Mouse (Mus musculus) MEL (cell line): ENCODE data around the gene Bad.

Experiments
- CHD2 ChIP-seq: IDR thresholded peaks from 2 replicates; pipeline ENCODE4 v1.6.1; 2011; ENCODE audit warnings: low read length, improper control_type of control experiment
- CTCF ChIP-seq, 3 experiments: IDR thresholded peaks in 2 of 3; conservative IDR thresholded peaks in 1 of 3; 2 replicates each; pipeline ENCODE4 v1.5.1; 2011 to 2012; ENCODE audit warnings: low read length in 3 of 3, low read depth in 2 of 3, mild to moderate bottlenecking in 2 of 3, improper control_type of control experiment in 1 of 3, inconsistent platforms in 1 of 3, mixed read lengths in 1 of 3, moderate library complexity in 1 of 3; ENCODE audit not compliant: control insufficient read depth in 1 of 3, insufficient read depth in 1 of 3, poor library complexity in 1 of 3, severe bottlenecking in 1 of 3
- E2F4 ChIP-seq: IDR thresholded peaks from 2 replicates; pipeline ENCODE4 v1.6.1; 2011; ENCODE audit warnings: low read depth, low read length, improper control_type of control experiment, borderline replicate concordance
- ELF1 ChIP-seq: IDR thresholded peaks from 2 replicates; pipeline ENCODE4 v1.6.1; 2014; ENCODE audit warnings: low read depth, mild to moderate bottlenecking, inconsistent platforms, low read length, improper control_type of control experiment, moderate library complexity
- EP300 ChIP-seq, 2 experiments: IDR thresholded peaks; 2 replicates each; pipeline ENCODE4 v1.6.1; 2011; ENCODE audit warnings: improper control_type of control experiment in 2 of 2, low read length in 2 of 2, low read depth in 1 of 2, mild to moderate bottlenecking in 1 of 2
- GATA1 ChIP-seq: IDR thresholded peaks from 2 replicates; pipeline ENCODE4 v1.6.1; 2011; ENCODE audit warnings: low read depth, low read length, improper control_type of control experiment
- HCFC1 ChIP-seq: IDR thresholded peaks from 2 replicates; pipeline ENCODE4 v1.6.1; 2012; ENCODE audit warnings: low read depth, mild to moderate bottlenecking, inconsistent platforms, low read length, improper control_type of control experiment, moderate library complexity
- MEF2A ChIP-seq: IDR thresholded peaks from 2 replicates; pipeline ENCODE4 v1.6.1; 2014; ENCODE audit warnings: low read depth, mild to moderate bottlenecking, inconsistent platforms, low read length, improper control_type of control experiment; ENCODE audit not compliant: poor library complexity, insufficient replicate concordance, severe bottlenecking; ENCODE audit errors: extremely low read depth
- MXI1 ChIP-seq: IDR thresholded peaks from 2 replicates; pipeline ENCODE4 v1.6.1; 2011; ENCODE audit warnings: mild to moderate bottlenecking, low read depth, low read length, improper control_type of control experiment
- MYC ChIP-seq: IDR thresholded peaks from 2 replicates; pipeline ENCODE4 v1.6.1; 2011; ENCODE audit warnings: low read depth, mild to moderate bottlenecking, low read length, improper control_type of control experiment, moderate library complexity
- USF1 ChIP-seq: IDR thresholded peaks from 2 replicates; pipeline ENCODE4 v1.6.1; 2014; ENCODE audit warnings: low read depth, mild to moderate bottlenecking, inconsistent platforms, low read length, improper control_type of control experiment, moderate library complexity
- ZKSCAN1 ChIP-seq: IDR thresholded peaks from 2 replicates; pipeline ENCODE4 v1.6.1; 2012; ENCODE audit warnings: low read depth, mild to moderate bottlenecking, inconsistent platforms, low read length, improper control_type of control experiment, moderate library complexity

DNA sequence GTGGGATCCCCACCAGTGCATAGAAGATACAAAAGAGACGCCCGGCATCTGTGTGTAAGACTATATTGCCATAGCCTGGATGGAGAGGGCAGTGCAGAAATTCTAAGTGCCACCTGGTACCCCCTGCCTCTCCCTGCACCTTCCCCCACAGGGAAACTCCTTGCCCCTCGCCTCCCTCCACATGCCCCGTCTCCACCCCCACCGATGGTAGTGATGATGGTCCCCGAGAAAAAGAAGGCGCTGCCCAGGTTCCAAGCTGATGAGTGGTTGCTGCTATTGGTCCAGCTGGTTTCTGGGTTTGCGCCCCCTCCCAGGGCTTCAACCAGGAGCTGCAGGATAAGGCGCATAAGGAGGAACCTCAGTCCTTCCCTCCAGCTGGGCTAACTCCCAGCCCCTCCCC is 13.6 kb upstream of the Bad start:
- TF ChIP-seq ZKSCAN1, result no peak
- no peak for TF ChIP-seq EP300 (IDR thresholded peaks at IDR 0.05; ENCODE audit: low read depth in 1 of 2, low read length in 2 of 2)
- no peak for TF ChIP-seq CTCF (IDR thresholded peaks at IDR 0.05 in 2 of 3, conservative IDR thresholded peaks at IDR 0.05 in 1 of 3; ENCODE audit: control insufficient read depth in 1 of 3, insufficient read depth in 1 of 3, low read depth in 2 of 3, low read length in 3 of 3, poor library complexity in 1 of 3, severe bottlenecking in 1 of 3)
- no peak for TF ChIP-seq MXI1
- no peak for TF ChIP-seq E2F4
- TF ChIP-seq GATA1, result no peak
- TF ChIP-seq ELF1, result no peak
- no peak for TF ChIP-seq MYC
- TF ChIP-seq USF1, result no peak
- no peak for TF ChIP-seq HCFC1
- no peak for TF ChIP-seq MEF2A
- no peak for TF ChIP-seq CHD2
